Mouse (Mus musculus): ENCODE results near the gene Ksr1.

- no peak for TF ChIP-seq CTCF (IDR thresholded peaks at IDR 0.05; ENCODE audit: low read depth, low read length)
- TF ChIP-seq POLR2A (IDR thresholded peaks at IDR 0.05; ENCODE audit: extremely low read depth, insufficient read depth, low read length): no peak
Measured at GRCm38 (mm10) chr11:79057809-79058208, 88.4 kb downstream of the Ksr1 start.

All from liver, adult 2 months (tissue).